Mouse (Mus musculus) embryonic facial prominence, embryonic 10.5 days (tissue): ENCODE results near the gene Naalad2. TPM values are rescaled to one million over a fixed set of nuclear protein-coding genes. Genes with fewer than 3 reads are reported as not detected.
A peak's percentile ranks its signal among the peaks of the same experiment; 100 is the strongest.
"Not testable (repeated sequence)": the region's sequence is repeated elsewhere in the genome, so short reads cannot be mapped to it uniquely, and the experiment has no call there.

ENCODE experiments used
- DNase-seq: peaks from one replicate; pipeline ENCODE4 v3.0.0-alpha.2; 2017; ENCODE audit warnings: low spot score
- H3K27ac ChIP-seq: fragments of 300-500 bp; sonication (generic); replicated peaks from 2 replicates; pipeline ENCODE4 v1.5.1; 2016; ENCODE audit warnings: mild to moderate bottlenecking
- H3K27me3 ChIP-seq: fragments of 300-500 bp; sonication (generic); replicated peaks from 2 replicates; pipeline ENCODE4 v1.6.1; 2016; ENCODE audit warnings: low read depth, mild to moderate bottlenecking; ENCODE audit not compliant: poor library complexity, severe bottlenecking
- H3K36me3 ChIP-seq: fragments of 300-500 bp; sonication (generic); replicated peaks from 2 replicates; pipeline ENCODE4 v1.6.1; 2016; ENCODE audit warnings: mild to moderate bottlenecking, moderate library complexity
- H3K4me1 ChIP-seq: fragments of 300-500 bp; sonication (generic); 2 replicates; pipeline ENCODE4 v1.6.1; 2016
- H3K4me3 ChIP-seq: fragments of 300-500 bp; sonication (generic); 2 replicates; pipeline ENCODE4 v1.5.1; 2016; ENCODE audit warnings: mild to moderate bottlenecking, moderate library complexity
- H3K9me3 ChIP-seq: fragments of 300-500 bp; sonication (generic); 2 replicates; pipeline ENCODE4 v1.6.1; 2016; ENCODE audit warnings: mild to moderate bottlenecking
- WGBS: fragments of 180-500 bp; shearing (Covaris S2); methylation state at CpG from one replicate; pipeline ENCODE4 v1.1.7; 2016; 5-methylcytosine and 5-hydroxymethylcytosine counted together
- polyA plus RNA-seq: library from polyadenylated mRNA; unstranded; fragments of >200 nt; fragmentation: Nextera tagmentation; extraction: Ambion mirVana; gene quantifications from 2 replicates; pipeline ENCODE4 v1.2.1, GENCODE M21; 2016

Naalad2 gene
- polyA plus RNA-seq = 1.5 and 1.6 TPM in 2 replicates

DNA sequence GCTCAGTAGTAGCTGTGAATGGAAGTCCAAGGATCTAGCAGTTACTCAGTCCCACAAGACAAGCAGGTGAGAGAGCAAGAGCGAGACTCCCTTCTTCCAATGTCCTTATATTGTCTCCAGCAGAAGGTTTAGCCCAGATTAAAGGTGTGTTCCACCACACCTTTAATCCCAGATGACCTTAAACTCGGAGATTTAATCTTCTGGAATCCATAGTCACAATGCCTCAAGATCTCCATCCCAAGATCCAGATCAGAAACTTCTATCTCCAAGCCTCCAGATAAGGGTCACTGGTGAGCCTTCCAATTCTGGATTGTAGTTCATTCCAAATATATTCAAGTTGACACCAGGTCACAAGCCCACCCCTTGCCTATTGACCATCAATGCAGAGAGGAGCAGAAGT lies at the start of gene Naalad2:
Gene Naalad2, minus strand, starts transcription at position 101 of the 400 bp plus-strand sequence.
- not testable (repeated sequence) for DNase-seq, H3K27ac ChIP-seq, H3K9me3 ChIP-seq, H3K36me3 ChIP-seq, H3K27me3 ChIP-seq, H3K4me3 ChIP-seq, H3K4me1 ChIP-seq
- 75% methylated on average over 2 of the region's 2 CpGs for WGBS

DNA sequence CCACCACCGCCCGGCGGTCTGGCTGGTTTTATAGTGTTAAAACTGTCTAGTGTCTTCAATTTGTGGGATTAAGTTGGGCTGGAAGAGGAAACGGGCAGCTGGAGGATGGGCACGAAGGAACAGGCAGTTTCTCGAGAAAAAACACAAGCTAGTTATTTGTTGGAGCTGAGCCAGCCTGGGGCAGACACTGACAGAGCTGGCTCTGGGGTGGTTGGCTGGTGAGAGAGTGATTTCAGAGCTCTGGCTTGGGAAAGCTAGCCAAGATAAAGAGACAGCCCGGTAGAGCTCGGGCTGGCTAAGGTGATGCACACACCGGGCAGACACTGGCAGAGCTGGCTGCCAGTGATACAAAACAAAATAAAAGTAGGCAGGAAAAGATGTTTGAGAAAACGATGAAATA lies 28.9 kb upstream of the Naalad2 start:
- Histone ChIP-seq H3K36me3 (no peaks in the 10 kb centered on the region), H3K4me3 (no peak overlapping the region), H3K9me3 (no peaks in the 10 kb centered on the region), H3K4me1 (no peaks in the 10 kb centered on the region), H3K27ac (no peak overlapping the region), H3K27me3 (no peaks in the 10 kb centered on the region)
- 88% methylated on average over 10 of the region's 10 CpGs for WGBS
- no peak for DNase-seq

DNA sequence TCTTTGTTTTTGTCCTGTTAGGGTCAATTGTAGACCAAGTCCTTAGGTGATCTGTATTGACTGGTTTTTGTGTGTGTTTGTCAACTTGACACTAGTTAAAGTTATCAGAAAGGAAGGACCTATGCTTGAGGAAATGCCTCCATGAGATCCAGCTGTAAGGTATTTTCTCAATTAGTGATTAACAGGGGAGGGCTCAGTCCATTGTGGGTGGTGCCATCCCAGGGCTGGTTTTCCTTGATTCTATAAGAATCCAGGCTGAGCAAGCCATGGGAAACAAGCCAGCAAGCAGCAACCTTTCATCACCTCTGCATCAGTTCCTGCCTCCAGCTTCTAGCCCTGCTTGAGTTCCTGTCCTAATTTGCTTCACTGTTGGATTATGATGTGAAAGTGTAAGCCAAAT lies 27.6 kb upstream of the Naalad2 start, which contains the start of gene Mbd3l2:
Gene Mbd3l2, plus strand, starts transcription at position 301 of the 400 bp plus-strand sequence.
- Histone ChIP-seq H3K27me3 (no peaks in the 10 kb centered on the region), H3K4me3 (no peak within 1 kb of the TSS), H3K4me1 (no peaks in the 10 kb centered on the region), H3K36me3 (no peaks in the 10 kb centered on the region), H3K27ac (no peak within 1 kb of the TSS), H3K9me3 (no peaks in the 10 kb centered on the region)
- DNase-seq = no peak

DNA sequence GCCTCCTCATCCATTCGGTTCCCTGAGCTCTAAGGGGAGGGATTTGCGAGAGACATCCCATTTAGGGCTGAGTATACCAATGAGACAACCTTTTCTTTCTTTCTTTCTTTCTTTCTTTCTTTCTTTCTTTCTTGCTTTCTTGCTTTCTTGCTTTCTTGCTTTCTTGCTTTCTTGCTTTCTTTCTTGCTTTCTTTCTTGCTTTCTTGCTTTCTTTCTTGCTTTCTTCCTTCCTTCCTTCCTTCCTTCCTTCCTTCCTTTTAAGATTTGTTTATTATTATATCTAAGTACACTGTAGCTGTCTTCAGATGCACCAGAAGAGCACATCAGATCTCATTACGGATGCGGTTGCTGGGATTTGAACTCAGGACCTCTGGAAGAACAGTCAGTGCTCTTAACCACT lies 9.6 kb upstream of the Naalad2 start:
- not testable (repeated sequence) for H3K4me3 ChIP-seq, H3K27me3 ChIP-seq, H3K27ac ChIP-seq, H3K36me3 ChIP-seq, H3K4me1 ChIP-seq, H3K9me3 ChIP-seq, DNase-seq
- WGBS = 90% methylated on average over 4 of the region's 4 CpGs

DNA sequence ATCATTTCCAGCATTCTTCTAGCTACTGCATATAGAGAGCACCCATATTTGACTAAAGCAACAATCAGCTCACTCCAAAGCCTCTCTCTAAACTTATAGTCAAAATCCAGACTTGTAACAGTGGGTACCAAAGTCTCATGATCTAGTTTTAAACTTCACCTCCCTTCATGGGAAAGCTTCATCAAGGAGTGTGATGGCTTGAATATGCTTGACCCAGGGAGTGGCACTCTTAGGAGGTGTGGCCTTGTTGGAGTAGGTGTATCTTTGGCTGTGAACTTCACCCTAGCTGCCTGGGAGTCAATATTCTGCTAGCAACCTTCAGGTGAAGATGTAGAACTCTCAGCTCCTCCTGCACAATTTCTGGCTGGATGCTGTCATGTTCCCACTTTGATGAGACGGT lies 1.3 kb upstream of the Naalad2 start, which contains the start of gene Ubtfl1:
Gene Ubtfl1, plus strand, starts transcription at position 301 of the 400 bp plus-strand sequence.
- no peak for DNase-seq
- H3K4me3 ChIP-seq = no peak within 1 kb of the TSS
- H3K27me3 ChIP-seq = no peaks in the 10 kb centered on the region
- 66% methylated on average over 1 of the region's 1 CpGs for WGBS
- no peaks in the 10 kb centered on the region for H3K4me1 ChIP-seq
- H3K27ac ChIP-seq = no peak within 1 kb of the TSS
- H3K36me3 ChIP-seq = no peaks in the 10 kb centered on the region
- H3K9me3 ChIP-seq = no peaks in the 10 kb centered on the region

DNA sequence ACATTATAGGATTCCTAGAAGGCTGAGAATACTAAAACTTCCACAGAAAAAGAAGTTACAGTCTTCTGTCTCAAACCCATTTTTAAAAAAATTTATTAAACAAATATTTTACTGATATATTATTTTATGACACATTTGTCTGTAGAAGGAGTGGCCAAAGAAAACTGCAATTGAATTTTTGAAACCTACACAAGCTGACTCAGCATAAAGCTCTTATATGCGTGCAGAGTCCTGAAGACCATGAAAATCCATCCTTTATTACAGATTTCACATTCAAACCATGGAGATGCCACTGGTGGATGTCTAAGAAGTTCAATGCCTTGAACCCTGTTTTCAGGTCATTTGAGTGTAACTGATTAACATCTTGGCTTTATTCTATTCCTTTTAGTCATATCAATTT lies 3.2 kb downstream of the Naalad2 start:
- no peaks in the 10 kb centered on the region for H3K27me3 ChIP-seq
- DNase-seq = no peak
- H3K4me1 ChIP-seq = no peaks in the 10 kb centered on the region
- 85% methylated on average over 1 of the region's 1 CpGs for WGBS
- H3K36me3 ChIP-seq = no peaks in the 10 kb centered on the region
- no peak overlapping the region for H3K4me3 ChIP-seq
- no peaks in the 10 kb centered on the region for H3K9me3 ChIP-seq
- H3K27ac ChIP-seq = no peak overlapping the region

DNA sequence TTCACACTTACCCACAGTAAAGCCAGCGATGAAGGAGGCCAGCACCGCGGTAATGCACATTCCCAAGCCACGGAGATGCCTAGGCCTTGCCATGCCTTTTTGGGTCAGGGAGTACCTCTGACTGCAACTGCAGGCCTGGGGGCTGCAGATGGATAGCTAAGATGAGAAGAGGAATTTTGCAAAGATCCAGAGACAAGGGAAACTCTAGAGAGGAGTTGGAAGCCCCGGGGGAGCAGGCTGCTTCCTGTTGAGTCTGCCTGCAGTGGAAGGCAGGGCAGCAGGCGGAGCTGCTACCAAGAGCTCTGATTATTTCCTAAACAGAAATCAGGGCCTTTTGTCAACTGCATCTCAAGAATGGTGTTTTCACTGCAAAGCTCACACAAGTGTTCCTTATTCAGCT lies 17.0 kb downstream of the Naalad2 start:
- H3K9me3 ChIP-seq = no peaks in the 10 kb centered on the region
- H3K4me1 ChIP-seq = peaks cover 8% of the 10 kb centered on the region
- H3K27me3 ChIP-seq = no peaks in the 10 kb centered on the region
- H3K4me3 ChIP-seq = peak overlapping the region; percentile 38
- peak overlapping the region; percentile 65 for H3K27ac ChIP-seq
- no peaks in the 10 kb centered on the region for H3K36me3 ChIP-seq
- peak; percentile 31 for DNase-seq
- WGBS = 26% methylated on average over 6 of the region's 6 CpGs

DNA sequence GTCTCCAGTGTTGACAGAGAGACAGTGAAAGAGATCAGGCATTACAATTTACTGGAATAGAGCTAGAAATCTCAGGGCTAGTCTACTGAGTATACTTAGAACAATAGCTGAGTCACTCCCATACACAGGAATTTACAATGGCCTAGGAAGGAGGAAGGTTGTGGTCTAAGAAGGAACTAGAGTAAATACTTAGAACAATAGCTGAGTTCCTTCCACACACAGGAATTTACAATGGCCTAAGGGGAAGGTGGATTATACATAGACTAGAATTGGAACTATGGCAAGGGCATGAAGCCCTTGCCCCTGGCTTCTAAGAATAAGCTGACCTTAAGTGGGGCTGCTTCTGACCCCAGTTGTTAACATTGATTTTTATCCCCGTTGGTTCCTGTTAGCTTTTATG lies 29.8 kb downstream of the Naalad2 start:
- not testable (repeated sequence) for H3K4me1 ChIP-seq, H3K9me3 ChIP-seq, H3K27ac ChIP-seq, H3K27me3 ChIP-seq, DNase-seq, H3K4me3 ChIP-seq, H3K36me3 ChIP-seq
- WGBS = 82% methylated on average over 1 of the region's 1 CpGs

DNA sequence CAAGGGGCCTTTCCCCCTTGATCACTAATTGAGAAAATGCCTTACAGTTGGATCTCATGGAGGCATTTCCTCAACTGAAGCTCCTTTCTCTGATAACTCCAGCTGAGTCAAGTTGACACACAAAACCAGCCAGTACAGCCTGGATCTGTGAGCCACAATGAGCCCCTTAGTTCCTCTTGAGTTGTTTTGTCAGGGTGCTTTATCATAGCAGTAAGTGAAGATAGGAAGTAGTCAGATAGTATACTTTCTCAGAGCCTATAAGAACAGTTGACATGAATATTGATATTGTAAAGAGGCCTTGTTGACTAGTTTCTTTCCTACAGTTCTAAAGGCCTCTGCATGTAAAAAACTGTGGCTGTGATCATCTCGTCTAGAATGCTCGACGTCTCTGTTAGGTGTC lies 82.8 kb downstream of the Naalad2 start:
- Histone ChIP-seq H3K27me3 (no peaks in the 10 kb centered on the region), H3K4me3 (no peak overlapping the region), H3K36me3 (peaks cover 48% of the 10 kb centered on the region), H3K4me1 (no peaks in the 10 kb centered on the region), H3K27ac (no peak overlapping the region), H3K9me3 (no peaks in the 10 kb centered on the region)
- DNase-seq = no peak
- WGBS = 95% methylated on average over 3 of the region's 3 CpGs

DNA sequence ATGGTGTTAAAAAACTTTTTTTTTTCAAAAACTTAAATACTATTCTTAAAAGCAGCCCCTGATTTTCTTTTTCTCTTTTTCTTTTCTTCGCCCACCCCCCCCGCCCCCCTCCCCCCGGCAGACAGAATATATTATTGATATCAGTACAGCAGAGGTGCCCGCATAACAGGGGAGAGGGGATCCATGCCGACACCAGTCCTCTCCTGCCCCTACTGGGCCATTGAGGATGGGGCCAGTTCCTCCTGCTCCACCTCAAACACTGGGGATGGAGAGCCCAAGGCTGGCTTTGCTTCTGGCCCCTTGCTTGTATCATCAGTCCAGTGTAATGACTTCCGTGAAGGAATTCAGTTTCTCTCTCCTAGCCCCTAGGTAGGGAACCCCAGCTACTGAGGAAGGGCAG lies 104.5 kb downstream of the Naalad2 start:
- H3K9me3 ChIP-seq = no peaks in the 10 kb centered on the region
- peaks cover 12% of the 10 kb centered on the region for H3K4me1 ChIP-seq
- WGBS = 89% methylated on average over 6 of the region's 6 CpGs
- H3K36me3 ChIP-seq = peaks cover 71% of the 10 kb centered on the region
- H3K27ac ChIP-seq = no peak overlapping the region
- H3K4me3 ChIP-seq = no peak overlapping the region
- H3K27me3 ChIP-seq = no peaks in the 10 kb centered on the region
- no peak for DNase-seq

DNA sequence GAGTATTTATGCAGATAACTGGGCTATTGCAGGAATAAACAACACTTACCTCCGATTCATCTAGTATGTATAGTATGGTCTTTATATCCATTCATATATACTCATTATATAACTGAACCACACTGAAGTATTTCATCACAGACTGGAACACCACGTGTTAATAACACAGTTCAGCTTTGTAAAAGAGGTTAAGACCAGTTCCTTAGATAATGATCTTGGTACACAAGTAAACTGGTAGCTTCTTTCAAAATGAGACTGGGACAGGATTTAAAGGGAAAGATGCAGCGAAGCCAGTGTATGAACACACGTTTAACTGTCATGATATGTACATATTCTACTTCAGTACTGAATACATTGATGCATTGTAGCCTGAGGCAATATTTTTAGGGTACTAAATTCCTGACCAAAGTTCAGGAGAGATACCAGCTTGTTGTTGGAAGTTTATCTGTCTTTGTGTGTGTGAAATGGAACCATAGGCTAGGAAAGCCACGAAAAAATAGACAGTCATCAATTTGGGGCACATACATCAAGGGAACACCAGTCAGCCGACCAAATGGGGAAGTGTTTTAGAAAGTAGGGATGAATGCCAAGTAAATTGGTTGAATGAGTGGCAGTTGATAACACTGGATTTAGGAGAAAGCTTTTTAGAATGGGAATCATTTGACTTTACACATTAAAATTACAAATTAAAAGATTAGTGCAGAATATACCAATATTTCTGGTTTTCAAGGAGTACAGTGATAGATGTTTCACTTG lies 109.6 kb downstream of the Naalad2 start:
- peak overlapping the region; percentile 94 for H3K4me3 ChIP-seq
- H3K36me3 ChIP-seq = peaks cover 20% of the 10 kb centered on the region
- H3K9me3 ChIP-seq = no peaks in the 10 kb centered on the region
- WGBS = 57% methylated on average over 6 of the region's 6 CpGs
- no peaks in the 10 kb centered on the region for H3K27me3 ChIP-seq
- H3K4me1 ChIP-seq = peaks cover 15% of the 10 kb centered on the region
- H3K27ac ChIP-seq = peak overlapping the region; percentile 96
- no peak for DNase-seq

DNA sequence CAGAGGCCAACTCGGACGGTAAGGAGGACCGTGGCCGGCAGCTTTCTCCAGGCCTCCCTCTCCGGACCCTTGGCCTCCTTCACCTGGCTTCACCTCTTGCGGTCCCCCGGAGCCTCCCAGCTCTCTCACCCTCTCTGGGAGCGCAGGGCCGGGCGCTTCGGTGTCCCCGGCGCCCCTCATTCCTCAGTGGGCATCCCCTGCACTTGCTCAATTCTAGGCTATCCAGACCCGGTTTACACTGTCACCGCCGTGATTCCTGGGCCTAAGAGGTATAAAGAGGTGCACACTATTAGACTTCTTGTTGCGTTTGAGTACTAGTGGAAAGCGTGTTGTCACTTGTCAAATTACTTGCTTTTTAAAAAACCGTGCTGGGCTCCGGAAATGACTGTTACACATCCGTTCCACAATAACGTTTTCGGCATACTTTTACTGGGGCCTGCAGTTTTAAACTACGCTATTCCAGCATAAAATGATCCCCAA lies 110.3 kb downstream of the Naalad2 start:
- WGBS = 2% methylated on average over 24 of the region's 24 CpGs
- no peaks in the 10 kb centered on the region for H3K27me3 ChIP-seq
- DNase-seq = no peak
- peaks cover 15% of the 10 kb centered on the region for H3K36me3 ChIP-seq
- peaks cover 15% of the 10 kb centered on the region for H3K4me1 ChIP-seq
- H3K4me3 ChIP-seq = peak overlapping the region; percentile 94
- no peaks in the 10 kb centered on the region for H3K9me3 ChIP-seq
- peak overlapping the region; percentile 96 for H3K27ac ChIP-seq
